Mouse (Mus musculus) kidney, postnatal 10 days (tissue): ENCODE results near the gene Ddx49.

ENCODE experiments used
- DNase-seq: peaks from one replicate; pipeline ENCODE4 v3.0.0; 2021; ENCODE audit warnings: mixed read lengths

Gene Ddx49

DNA sequence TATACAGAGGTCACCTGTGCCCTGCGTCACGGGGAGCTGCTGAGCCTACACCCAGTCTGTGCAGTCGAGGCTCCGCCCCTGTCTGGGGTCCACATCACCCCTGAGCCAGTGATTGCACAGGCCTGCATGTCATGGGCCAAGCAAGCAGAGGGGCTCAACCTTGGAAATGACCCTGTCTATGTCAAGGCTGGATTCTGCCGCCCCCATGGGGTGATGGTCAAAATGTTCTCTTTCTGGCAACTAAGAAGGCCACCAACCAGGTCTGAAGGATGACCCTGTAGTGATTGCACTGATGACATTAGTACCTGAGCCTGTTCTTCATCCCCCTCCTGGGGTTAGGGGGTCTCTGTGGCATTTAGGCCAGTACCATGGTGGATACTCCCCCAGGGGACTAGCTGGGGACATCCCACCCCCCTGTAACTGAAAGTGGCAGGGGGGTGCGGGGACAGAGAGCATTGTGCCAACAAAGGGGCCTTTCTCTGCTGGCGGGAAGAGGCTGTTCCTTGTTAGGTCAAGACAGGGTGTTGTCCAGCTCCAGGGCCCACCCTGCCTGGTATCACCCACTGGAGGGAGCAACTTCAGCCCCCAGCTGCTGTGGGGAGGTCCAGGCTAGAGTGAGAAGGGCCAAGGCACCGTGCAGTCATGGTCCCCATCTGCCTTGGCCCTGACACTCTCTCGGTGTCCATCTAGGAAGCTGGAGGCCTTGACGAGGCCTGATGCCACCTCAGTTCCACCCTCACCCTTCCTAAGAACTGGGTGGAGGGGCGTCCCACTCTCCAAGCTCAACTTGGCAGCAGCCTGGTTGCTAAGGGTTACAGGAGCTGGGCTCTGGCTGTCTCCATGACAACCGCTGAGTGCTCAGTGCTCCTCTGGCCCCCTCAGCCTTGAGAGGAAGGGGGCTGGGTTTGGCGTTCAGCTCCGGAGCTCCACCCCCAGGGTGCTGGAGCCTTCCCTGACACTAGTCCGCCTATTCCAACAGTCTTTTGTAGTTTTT is 14.5 kb upstream of the Ddx49 start:
- peak; percentile 76 for DNase-seq

DNA sequence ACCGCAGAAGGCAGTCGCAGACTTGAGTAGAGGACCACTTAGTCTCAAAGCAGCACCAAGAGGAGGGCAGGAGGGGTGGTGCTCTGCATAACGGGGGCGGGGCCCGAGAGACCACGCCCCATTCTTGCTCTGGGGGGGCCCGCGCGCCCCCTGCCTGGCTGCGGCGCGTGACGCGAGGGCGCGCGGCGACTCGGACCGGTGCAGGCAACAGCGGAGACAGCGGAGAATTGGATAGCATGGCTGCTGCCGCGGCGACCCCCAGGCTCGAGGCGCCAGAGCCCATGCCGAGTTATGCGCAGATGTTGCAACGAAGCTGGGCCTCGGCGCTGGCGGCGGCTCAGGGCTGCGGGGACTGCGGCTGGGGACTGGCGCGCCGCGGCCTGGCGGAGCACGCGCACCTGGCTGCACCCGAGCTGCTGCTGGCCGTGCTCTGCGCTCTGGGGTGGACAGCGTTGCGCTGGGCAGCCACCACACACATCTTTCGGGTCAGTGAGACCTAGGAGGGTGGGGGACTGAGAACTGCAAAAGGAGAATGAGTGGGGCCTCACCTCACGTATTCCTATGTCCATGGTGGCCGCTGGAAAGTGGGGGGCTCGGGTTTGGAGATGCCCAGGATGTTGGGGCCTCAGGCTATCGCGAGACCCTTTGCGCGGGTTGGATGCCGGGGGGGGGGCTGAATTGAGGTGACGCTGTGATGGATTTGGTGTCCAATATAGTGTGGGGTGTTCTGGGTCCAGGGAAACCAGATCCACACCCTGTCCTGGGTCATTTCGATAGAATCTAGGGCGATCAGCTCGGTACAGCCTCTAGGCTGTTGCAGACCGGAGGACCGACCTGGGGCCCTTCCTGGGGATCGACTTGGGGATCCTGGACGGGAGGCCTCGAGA is 13.6 kb upstream of the Ddx49 start, which contains the start of gene Cers1:
TSS of gene Cers1 (plus strand) at position 152 of the 887 bp plus-strand sequence.
- DNase-seq = peak; percentile 81

DNA sequence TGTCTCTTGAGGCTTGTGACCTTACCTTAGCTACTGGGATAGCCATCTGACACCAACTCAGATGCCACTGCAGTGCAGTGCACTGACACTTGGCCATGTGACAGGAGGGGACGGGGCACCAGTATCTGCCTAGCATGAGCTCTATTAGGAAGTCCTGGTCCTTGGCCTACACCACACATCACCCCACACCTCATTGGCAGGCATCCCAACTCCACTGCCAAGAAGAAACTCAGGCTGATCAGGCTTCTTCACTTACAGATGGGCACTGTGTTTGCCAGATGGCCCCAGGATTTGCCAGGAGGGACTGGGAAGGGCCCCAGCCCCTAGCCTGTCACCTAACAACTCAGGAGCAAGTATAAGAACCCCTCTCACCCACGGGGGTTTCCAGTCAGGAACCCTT is 11.1 kb upstream of the Ddx49 start:
- DNase-seq = no peak

DNA sequence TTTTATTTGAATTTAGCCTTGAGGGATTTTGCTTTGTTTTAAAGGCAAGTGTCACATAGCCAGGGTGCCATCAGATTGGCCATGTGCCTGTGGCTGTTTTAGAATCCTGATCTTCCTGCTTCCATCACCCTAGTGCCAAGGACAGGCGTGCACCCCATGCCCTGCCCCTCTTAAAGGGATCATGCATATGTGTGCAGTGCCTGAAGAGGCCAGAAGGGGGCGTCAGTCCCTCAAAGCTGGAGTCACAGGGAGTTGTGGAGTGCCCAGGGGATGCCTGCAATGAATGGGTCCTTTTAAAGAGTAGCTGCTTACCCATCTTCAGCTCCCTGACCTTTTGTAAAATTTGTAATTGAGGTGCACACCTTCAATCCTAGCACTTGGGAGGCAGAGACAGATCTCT is 7.0 kb upstream of the Ddx49 start:
- DNase-seq = no peak

DNA sequence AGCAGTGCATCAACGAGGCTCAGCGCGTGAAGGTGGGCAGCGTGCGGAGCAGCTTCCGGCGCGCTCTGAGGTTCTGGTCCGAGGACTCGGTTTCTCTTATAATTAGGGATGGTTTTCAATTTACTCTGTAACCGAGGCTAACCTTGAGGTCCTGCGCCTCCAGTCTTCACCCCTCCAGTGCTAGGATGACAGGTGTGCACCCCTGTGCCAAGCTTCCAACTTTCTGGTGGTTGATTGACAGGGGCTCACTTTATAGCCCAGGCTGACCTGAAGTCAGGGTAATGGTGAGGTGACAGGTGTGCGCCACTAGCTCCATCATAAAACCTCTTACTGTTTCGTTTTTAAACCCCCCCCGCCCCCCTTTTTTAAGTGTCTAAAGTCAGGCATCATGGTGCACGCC is 612 bp upstream of the Ddx49 start:
- DNase-seq = no peak

DNA sequence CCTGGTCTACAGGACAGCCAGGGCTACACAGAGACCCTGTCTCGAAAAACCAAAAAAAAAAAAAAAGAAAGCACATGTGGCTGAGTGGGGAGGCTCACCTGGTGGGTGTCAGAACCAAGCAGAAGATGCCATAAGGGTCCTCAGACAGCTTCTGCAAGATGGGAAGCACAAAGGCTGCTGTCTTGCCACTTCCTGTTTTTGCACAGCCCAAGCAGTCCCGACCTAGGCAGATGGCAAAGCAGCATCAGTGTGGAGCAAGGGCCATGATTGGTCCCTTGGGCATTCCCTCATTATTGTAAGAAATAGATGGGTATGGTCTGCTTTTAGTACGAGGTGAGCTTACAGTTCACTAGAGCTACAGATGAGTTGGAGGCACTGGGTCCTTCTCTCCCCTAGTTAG is 1.4 kb downstream of the Ddx49 start:
- no peak for DNase-seq

DNA sequence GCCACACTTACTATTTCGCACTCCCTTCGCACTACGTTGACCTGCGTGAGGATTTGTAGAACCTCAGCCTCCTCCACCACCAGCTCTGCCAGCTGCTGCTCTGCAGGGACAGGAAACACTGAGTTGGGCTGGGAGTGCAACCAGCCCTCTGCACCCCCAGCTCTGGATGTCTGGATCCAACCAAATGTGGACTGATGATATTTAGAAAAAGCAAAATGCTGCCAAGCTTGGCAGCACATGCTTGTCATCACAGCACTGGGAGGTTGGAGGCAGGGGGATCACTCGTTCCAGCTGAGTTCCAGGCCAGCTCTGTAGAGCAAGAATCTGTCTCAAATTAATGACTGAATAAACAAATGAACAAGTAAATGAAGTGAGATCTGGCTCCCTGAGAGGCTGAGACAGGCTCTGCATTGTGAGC is 8.3 kb downstream of the Ddx49 start:
- no peak for DNase-seq

DNA sequence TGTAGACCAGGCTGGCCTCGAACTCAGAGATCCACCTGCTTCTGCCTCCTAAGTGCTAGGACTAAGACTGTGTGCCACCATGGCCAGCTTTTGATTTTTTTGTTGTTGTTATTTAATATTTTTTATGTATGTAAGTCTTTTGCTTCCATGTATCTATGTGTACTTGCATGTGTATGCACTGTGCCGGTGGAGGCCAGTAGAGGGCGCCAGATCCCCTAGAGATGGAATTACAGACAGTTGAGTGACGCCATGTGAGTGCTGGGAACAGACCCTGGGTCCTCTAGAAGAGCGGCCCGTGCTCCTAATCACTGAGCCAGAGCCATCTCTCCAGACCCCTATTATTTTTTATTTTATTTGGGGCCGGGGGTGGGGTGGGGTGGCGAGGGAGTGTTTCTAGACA is 15.6 kb downstream of the Ddx49 start:
- DNase-seq = no peak

DNA sequence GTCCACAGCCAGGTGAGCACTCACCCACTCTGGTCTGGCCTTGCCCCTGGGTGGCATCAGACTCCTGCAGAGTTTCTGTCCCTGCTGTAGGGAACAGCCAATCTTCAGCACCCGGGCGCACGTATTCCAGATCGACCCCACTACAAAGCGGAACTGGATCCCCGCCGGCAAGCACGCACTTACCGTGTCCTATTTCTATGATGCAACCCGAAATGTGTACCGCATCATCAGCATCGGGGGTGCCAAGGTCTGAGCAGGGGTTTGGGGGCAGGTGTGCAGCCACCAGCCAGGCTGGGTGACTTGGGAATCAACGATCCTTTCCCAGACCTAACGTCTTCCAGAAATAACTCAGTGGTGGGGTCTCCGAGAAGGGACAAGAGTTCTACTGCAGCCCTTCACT is 17.0 kb downstream of the Ddx49 start:
- no peak for DNase-seq

DNA sequence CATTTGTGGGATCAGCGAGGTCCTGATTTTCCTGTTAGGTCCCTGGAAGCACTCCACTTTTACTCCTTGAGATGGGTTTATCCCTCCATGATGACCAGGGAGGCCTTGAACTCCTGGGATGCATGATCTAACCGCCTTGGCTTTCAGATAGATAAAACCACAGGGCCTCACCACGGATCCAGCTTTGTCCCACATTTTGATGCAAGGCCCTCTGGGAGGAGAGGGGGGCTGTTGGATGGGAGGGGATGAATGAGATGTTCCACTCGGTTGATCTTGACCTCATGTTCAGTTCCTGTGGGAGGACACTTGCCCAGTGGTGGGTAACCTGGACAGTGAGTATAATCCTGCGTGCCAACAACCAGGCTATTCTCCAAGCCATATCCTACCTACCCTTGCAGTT is 17.9 kb downstream of the Ddx49 start:
- no peak for DNase-seq

DNA sequence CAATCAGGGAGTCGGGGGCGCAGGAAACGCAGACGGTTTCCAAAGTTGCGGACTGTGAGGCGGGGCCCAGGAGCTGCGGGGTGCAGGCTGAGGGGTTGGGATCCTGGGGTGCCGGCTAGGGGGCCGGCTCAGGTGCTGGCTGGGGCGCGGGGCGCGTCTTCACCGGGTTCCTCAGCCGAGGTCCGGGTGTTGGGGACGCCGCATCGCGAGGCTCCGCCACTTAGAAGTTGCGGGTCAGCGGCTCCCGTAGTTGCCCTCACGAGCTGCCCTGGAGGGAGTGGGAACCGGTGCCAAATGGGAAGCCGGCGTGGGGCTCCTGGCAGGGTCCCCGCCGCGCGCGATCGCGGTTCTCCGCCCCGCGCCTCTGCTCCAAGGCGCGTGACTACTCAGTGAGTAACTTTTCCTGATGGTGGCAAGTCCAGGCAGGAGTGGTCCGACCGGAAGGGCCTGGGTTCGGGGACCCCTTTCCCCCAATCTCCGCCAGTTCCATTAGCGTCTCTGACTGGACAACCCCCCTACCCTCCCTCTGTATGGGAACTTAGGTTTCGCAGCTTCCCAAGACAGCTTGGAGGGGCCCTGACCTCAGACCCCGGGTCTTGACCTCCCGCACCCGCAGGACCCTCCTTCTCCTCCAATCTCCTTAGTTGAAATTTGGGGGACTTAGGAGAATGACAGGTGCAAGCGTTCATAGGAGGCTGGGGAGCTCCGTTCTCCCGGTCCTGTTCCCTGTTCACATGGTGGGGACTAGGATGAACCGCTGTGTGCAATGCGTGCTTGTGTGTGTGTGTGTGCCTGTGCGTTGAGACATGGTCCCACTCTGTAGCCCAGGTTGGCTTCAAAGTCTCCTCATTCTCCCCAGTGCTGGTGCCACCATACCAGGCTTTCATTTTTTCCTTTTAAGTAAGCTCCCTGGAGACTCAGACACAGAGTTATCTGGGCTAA is 18.9 kb downstream of the Ddx49 start:
- DNase-seq = peak; percentile 67

DNA sequence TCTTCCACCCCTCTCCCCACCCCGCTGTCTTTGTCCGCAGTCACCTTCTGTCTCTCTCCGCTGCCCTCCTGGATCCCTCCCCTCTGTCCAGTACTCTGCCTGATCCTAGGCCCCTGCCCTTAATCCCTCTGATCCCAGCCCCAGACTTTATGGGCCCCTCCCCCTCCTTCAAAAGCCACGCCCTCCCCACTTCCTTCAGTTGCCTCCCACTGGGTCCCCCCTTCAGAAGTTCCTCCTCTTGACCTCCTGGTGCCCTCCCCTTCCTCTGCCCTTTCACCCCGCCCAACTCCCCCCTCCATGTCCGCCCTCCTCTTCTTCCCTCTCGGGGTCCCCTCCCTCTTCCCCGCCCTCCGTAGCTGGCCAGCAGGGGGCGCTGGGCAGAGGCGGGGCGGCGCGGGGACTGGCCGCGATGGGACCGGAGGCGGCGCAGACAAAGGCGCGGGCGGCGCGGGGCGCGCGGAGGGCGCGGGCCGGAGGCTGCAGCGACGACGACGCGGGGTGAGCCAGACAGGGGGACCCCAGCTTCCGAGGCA is 19.6 kb downstream of the Ddx49 start, which contains the start of gene Homer3:
TSS of gene Homer3 (plus strand) at position 225 of the 533 bp plus-strand sequence.
- peak; percentile 96 for DNase-seq

DNA sequence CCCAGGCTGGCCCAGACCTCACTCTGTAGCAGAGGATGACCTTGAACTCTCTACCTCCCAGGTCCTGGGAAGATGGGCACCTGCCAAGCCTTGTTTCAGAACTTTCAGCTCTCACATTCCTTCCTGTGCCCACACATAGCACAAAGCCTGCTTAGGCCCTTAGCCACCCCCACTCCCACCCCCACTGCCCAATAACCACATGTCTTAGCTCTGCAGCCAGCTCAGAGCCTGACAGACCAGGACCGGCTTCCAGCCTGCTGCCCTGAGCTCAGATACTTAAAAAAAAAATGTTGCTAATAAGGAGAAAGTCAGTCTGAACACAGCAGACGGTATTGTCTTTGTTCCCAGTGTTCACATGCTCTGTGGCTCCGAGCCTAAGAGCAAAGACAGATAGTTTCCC is 21.3 kb downstream of the Ddx49 start:
- DNase-seq = no peak

DNA sequence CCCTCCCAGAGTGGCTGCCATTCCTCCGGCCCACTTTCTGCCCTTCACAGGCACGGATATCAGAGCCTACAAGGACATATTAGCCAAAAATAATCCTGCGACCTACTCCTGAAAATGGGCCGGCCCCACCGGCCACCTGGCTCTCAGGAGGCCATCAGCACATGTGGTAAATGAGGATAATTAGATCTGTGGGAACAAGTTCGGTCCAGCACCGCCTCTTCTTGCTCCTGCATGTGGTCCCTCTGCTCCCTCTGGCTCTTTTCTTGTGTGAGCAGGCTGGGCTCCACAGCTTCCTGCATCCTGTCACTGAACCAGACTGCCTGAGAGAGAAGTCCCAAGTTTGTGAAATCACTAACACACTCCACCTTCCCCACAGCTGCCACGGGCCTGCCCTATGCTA is 23.0 kb downstream of the Ddx49 start:
- no peak for DNase-seq

DNA sequence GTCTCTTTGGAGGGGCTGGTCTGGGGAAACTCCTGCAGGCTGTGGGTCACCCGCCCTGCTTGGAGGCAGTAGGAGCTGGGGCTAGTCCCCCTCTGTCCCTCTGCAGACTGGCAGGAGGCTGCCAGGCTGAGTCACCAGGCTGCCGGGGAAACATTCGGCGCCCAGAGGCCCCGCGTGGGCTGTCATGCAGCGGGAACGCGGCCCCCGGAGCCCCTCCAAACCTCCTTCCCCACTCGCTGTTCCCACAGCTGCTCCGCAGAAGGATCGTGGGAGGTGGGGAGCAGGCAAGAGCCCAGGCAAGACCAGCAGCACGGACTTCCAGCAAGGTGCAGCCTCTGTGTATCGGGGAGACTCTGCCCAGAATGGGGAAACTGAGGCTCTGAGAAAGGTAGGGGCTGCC is 24.1 kb downstream of the Ddx49 start:
- DNase-seq = no peak

DNA sequence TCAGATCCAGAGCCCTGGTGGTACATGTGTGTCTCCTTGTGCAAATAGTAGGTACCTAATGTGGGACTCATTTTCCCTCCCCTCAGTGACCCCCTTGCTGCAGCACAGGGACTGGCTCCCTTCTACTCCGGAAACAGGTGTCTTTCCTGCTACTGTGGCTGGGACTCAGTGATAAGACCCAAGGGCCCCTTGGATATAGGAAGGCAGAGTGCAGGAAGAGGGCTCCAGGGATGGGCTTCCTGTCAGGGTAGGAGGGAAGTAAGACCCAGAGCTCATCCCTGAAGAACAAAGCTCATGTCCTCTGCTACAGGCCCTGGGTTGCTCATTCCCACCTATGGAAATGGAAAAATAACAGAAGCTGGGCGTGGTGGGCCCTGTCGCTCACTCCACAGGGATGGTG is 25.8 kb downstream of the Ddx49 start:
- DNase-seq = peak; percentile 56

DNA sequence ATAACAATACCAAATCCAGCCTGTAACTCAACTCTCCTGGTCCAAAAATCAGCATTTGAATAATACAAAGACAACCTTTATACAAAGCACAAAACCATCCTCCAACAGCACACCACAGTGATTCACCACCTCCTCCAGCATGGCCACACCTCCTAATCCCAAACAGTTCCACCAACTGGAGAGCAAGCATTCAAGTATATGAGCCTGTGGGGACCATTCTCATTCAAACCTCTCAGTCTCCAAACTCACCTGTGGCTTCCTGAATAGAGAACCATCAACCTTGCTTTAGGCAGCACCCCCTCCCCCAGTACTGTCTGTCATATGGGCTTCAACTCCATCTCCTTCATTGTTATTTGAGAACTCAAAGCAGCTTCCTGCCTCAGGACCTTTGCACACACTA is 27.9 kb downstream of the Ddx49 start:
- no peak for DNase-seq

DNA sequence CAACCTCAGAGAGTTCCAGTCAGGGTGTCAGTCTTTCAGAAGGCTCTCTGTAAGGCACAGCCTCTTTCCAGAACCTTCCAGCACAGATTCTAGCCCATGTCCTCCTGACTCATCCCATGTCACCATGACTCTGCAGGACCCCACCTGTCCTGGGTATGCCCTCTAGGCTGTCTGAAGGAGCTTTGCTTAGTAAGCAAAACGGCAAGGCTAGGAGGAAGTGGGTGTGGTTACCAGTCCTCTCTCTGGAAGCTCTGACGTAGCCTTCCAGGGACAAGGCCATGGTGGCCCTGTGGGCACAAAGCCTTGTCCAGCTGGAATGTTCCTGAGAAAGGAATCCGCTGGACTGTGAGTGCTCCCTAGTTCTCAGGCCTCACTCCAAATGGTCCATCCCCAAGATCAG is 29.3 kb downstream of the Ddx49 start:
- DNase-seq = peak; percentile 41

DNA sequence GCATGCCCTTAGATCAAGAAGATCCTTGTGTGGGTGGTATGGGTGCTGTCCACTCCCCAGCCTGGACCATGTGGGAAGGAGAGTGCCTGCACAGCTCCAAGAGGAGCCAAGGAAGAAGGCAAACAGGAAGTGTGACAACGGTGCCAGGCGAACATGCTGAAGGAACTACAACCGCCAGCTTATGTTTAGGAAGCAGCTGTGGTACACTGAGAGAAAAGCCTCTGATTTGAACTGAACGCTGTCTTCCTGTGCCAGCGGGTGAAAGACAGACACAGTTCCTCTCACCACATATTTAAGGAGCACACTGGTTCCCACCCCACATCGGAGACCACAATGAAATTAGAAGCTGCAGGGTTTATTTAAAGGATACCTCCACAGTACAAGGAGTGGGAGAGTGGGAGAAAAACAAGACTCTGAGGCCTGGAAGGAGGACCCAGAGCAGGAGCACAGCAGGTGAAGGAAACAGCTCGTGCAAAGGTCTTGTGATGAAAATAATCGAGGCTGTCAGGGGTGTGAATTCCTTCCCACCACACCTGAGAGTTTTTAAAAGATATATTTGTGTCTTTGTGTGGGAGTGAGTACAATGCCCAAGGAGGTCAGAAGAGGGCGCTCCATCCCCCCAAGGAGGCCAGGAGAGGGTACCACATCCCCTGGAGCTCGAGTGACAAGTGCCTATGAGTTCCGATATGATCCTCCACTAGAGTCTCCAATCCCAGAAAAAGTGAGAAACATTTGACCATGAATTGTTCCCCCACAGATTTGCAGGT is 33.3 kb downstream of the Ddx49 start:
- DNase-seq = peak; percentile 59

DNA sequence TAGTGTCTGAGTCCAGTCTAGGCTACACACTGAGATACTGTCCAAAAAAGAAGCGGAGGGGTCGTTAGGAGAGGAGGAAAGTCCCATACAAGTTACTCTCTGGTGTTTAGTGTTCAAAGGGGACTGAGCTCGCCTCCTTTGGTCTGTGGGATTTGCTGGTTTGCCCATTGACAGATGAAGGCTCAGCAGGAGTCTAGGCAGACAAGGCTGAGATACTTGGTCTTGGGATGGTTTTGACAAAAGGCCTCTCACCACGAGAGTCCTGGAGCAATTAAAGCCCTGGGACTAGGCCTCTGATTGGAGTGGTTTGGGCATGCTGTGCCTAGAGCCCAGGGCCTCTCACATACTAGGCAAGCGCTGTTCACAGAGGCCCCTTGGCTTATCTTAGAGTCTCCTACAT is 34.0 kb downstream of the Ddx49 start:
- DNase-seq = no peak

DNA sequence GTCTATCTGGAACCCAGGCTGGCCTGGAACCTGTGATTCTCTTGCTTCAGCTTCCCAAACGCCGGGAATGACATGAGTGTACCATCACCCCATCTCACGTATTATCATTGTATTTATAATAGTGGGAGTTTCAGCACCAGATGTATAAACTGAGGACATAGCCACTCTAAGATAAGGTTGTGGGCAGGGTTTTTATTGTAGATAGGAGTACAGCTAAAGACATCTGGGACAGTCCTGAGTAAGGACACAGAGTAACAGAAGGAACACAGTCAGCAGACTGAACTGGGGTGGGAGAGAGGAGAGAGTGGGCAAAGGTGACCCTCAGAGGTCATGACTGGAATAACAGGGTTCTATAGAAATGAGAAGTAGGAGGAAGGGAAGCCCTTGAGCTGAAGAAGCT is 34.6 kb downstream of the Ddx49 start:
- no peak for DNase-seq
